Mouse (Mus musculus): ENCODE results near the gene Mta1.
A peak's percentile ranks its signal among the peaks of the same experiment; 100 is the strongest.

Gene Mta1

DNA sequence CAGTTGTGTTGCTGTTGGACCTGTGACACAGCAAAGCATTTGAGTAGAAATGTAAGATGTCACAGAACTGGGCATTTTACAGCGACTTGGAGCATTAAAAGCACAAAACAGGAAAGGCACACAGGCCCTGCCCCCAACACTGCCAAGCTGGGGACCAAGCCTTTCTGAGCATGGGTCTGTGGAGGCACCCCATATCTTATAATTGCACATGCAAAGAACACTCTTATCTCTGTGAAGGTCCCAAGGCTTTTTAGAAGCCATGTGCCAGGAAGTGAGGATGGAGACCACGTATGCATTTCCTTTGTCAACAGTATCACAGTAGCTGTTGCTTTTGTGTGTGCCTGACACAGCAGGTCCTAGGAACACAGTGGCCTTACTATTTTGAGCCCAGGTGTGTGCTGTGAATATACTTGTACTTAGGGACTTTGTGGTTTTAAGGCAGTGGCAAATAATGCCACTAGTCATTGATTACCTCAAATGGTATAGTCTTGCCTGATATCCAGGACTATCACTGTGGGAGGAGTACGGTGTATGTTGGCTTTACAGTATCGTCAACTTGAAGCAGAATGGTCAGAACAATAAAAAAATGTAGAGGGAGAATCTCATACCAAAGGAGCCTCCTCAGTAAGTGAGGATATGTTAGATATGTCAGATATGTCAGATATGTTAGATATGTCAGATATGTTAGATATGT is 9.5 kb downstream of the Mta1 start:
- TF ChIP-seq GATA4 (IDR thresholded peaks at IDR 0.05; ENCODE audit: insufficient replicate concordance, low read length), result 0 out of 2 replicates have a peak, but pooled peaks have one; percentile 27

DNA sequence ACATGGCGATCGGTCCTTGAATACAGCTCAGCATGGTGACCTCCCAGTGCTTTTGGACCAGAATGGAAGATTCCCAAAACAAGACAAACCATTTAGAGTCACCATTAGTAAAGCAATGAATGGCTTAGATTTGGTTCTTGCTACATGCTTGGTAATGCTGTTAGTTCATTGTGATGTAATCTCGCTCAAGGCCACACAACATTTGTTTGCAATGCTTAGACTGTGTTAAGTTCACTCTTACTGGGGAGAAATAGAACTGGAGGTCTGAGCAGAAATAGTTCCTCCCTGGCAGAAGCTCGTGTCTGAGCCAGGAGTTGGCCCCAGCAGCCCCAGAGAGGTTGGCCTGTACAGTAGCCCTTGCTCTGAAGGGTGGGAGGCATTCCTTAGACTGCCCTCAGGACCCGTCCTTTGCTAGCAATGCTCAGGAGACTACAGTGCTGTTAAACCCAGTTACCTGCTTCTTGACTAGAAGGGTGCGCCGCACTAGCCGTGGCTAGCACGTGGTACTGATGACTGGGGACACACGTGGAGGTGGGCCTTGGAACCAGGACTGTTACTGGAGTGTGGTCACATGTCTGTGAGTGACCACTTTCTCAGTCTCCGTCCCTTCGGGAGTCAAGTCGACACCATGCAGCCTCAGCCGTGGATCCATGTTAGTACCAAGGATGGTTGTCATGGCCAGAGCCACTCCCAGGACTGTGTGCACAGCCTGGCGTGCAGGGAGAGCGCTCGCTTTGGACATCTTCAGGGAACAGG is 10.6 kb downstream of the Mta1 start:
- no peak for TF ChIP-seq GATA4 (IDR thresholded peaks at IDR 0.05; ENCODE audit: insufficient replicate concordance, low read length)

DNA sequence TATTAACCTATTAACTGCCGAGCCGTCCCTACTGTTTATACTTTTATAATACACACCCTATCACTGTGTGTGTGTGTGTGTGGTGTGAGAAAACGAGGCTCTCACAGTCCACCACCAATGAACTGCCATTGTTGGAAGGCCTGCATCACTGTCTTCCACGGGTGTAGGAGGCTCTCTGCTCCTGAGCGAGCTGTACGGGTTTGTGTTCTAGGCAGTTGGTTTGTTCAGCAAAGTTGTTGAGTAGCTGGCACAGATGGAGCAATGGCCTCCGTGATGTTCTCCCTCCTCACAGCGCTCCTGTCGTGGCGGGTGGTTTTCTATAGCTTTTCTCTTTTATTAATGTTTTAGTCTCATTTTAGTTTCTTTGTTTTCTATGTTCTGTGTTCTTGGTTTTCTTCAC is 11.7 kb downstream of the Mta1 start:
- TF ChIP-seq GATA4 (IDR thresholded peaks at IDR 0.05; ENCODE audit: insufficient replicate concordance, low read length), result no peak

DNA sequence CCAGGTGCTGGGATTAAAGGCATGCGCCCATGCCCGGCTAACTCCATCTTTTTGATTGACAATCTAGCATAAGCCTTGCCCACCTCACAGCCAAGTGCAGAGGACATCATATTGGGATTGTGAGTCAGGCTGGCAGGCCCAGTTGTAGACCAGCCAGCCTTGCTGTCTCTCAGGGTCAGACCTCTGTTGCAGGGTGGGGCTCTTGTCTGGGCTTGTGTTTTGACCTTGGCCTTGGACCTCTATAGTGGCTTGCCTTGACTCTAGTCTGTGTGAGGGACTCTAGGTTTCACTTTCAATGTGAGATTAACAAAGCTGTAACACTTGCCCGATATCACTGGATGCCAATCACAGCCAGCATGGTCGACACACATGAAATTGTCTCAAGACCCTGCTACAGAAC is 16.1 kb downstream of the Mta1 start:
- TF ChIP-seq GATA4 (IDR thresholded peaks at IDR 0.05; ENCODE audit: insufficient replicate concordance, low read length), result no peak

DNA sequence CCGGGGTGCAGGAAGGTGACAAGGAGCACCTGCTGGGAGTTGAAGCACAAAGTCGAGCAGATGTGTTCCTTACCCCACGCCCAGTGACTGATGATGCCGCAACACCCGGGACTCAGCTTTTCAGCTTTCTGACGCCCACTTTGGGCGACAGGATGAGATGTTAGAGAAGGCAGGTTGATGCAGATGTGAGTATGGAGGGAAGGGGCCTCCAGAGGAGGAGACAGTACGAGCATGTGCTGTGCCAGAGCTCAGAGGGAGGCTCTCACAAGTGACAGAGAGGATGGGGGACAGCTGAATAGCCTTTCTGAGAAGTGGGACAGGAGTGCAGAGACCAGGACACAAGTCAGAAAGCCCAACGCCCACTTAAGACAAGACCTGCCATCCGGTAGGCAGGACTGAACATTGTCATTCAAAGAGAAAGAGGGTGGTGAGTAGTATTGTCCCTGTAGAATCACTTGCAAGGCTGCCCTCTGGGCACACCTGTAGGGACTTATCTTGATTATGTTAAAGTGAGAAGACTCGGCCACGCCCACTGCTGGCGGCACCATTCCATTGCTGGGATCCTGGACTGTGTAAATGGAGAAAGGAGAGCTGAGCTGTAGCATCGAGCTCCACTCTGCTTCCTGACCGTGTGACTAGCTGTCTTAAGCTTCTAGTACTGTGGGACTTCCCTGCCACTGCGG is 16.9 kb downstream of the Mta1 start:
- TF ChIP-seq GATA4 (IDR thresholded peaks at IDR 0.05; ENCODE audit: insufficient replicate concordance, low read length), result no peak

DNA sequence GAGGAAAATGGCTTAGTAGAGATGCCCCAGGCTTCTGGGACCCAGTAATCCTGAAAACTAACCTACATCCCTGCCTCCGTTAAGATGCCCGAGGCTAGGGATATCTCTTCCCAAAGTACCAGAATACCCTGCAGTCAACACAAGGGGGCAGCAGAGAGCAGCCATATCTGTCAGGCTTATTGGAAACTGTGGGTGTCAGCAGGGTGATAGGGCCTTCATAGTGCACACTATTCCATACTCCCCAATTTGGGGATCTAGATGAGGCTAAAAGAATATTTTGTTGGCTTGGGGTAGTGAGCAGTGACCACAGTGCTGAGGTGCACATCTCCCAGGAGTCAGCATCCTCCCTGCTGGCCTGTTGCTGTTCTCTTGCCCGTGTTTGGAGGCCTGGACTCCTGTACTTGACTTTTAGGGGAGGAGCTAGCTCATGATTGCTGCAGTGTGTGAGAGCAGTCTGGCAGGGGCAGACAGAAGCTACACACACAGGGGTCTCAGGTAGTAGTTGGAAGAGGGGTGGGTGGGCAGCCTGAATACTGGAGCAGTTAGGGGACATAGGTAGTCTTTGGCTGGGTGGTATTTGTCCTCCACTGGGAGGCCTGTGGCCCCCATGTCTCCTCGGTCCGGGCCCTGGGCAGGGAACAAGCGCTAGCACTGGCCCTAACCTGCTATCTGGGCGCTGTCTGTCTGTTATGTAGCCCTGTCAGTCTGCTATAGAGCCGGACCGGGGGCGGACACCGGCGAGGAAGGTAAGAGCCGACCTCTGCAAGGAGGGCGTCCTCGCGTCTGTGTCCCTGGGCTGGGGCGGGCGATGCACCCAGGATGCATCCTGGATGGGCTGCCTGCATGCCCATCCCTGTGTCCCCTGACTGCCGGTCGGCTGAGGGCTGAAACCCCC is 21.7 kb downstream of the Mta1 start:
- TF ChIP-seq GATA4 (IDR thresholded peaks at IDR 0.05; ENCODE audit: insufficient replicate concordance, low read length), result peak; percentile 33; the same call in 1 of the 2 replicates

DNA sequence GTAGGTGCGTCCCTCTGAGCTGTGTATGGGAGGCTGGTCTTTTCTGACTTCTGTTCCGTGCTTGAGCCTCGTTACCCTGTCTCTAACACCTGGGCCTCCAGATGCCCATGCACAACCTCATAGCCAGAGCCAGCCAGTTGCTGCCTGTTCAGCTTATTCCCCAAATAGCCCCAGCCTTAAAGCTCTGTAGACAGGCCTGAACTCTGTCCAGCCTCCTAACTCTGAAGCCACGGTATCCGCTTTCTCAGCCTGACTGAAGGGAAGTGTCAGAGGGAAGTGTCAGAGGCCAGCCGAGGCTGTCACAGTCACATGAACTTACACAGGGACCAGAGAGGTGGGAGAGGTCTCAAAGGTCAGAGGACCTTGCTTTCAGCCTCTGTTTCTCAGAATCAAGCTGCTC is 26.6 kb downstream of the Mta1 start:
- no peak for TF ChIP-seq GATA4 (IDR thresholded peaks at IDR 0.05; ENCODE audit: insufficient replicate concordance, low read length)

DNA sequence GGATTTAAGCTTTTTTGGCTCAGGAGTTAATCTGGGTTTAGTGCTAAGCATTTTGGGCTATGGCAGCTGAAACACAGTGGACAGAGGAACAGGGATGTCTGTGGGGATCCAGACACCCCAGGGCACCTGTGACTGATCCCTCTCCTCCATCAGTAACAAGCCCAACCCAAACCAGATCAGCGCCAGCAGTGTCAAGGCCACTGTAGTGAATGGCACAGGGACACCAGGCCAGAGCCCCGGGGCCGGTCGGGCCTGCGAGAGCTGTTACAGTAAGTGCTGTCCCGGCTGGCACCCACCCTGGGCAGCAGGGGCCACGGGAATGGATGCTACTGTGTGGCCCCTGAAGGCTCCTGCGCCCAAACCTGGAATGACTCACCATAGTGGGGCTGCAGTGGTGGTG is 32.7 kb downstream of the Mta1 start:
- TF ChIP-seq GATA4 (IDR thresholded peaks at IDR 0.05; ENCODE audit: insufficient replicate concordance, low read length), result no peak

DNA sequence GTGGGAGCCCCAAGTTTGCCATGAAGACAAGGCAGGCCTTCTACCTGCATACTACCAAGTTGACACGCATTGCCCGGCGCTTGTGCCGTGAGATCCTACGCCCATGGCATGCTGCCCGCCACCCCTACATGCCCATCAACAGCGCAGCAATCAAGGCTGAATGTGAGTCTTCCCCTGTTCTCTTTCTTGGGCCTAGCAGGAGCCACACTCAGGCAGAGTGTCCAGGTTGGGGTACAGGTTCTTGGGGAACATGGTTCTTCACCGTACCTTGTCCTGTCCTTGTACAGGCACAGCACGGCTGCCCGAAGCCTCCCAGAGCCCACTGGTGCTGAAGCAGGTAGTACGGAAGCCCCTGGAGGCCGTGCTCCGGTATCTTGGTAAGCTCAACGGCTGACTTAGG is 33.5 kb downstream of the Mta1 start:
- no peak for TF ChIP-seq GATA4 (IDR thresholded peaks at IDR 0.05; ENCODE audit: insufficient replicate concordance, low read length)

DNA sequence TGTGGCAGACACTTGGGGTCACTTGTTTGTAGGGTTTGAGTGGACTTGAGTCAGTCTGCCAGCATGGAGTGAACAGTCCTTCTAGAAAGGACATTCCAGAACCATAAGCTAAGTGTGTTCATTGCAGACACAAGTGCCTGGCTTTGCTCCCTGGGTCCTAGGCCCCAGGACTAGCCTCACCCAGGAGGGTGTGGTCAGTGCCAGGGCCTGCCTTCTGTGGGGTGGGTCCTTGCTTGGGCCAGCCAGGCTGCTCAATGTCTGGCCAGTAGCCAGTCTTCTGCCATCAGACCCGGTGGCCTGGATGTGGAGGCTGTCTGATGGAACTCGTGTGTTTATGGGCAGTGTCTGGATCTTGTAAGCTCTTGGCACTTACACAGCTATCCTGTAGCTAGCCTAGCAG is 34.5 kb downstream of the Mta1 start:
- no peak for TF ChIP-seq GATA4 (IDR thresholded peaks at IDR 0.05; ENCODE audit: insufficient replicate concordance, low read length)

DNA sequence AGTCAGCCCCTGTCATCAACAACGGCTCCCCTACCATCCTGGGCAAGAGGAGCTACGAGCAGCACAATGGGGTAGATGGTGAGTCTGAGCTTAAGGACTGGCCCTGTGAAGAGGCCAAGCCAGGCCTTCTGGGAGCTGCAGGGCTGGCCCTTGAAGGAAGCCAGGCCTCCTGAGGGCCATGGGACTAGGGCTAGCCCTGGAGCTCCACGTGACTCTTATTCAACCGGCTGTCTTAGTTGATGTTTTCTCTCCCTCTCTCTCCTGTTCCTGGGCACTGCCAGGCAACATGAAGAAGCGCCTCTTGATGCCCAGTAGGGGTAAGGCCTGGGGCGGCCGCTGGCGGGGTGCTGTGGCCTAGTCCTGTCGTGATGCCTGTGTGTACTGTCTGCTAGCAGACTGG is 35.2 kb downstream of the Mta1 start:
- no peak for TF ChIP-seq GATA4 (IDR thresholded peaks at IDR 0.05; ENCODE audit: insufficient replicate concordance, low read length)

DNA sequence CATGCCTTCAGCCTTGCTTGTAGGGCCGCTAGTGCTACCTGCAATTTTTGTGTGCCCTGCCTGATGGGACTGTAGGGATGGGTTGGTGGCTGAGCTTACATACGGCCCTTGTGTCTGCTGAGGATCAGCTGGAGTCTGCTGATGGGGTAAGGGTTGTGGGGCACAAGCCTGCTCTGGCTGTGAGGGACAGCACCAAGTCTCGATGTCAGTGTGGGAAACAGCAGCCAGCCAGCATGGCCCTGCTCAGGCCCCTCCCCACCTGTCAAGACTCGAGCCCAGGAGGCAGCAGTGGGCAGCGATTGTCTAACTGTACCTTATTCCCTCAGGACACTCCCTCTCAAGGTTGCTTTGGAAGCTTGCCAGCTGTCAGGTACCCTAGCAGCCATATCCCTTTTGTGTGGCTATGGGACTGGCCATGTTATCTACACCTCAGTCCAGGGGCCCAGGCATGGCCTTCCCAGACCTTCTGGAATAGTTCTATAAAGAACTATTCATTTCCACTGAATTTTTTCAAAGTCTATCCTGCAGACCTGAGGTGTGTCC is 35.9 kb downstream of the Mta1 start:
- no peak for TF ChIP-seq GATA4 (IDR thresholded peaks at IDR 0.05; ENCODE audit: insufficient replicate concordance, low read length)

DNA sequence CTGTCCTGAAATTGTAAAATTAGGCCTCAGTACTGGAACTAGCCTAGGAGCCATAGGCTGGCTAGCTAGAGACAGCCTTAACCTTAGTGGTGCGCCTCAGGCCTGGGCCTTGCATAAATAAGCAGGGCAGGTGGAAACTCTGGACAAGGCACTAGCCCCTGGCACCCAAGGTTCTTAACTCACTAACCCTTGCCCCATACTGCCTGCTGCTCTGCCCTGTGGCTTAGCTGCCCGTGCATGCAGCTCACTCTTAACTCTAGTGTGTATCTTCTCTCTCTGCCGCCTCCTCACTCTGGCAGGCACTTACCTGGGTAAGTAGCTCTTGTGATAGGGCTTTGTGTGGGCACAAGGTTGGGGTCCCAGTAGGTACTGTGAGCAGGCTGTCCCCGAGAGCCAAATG is 36.4 kb downstream of the Mta1 start:
- no peak for TF ChIP-seq GATA4 (IDR thresholded peaks at IDR 0.05; ENCODE audit: insufficient replicate concordance, low read length)

DNA sequence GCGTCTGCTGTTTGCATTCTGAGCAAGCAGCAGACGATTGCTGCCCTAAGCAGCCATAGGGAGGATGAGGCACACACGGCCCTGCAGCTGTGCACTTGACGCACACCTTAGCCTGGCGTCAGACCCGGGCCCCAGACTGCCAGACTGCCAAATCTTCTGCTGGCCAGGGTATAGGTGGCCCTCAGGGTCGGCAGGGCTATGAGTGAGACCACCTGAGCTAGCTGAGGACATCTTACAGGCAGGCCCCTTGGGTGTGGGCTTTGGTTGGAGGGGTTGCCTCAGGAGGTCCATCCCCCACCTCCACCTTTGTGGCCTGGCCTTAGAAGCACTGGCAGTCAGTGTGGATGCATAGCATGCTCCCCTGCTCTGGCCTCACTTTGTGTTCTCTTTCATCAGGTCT is 37.3 kb downstream of the Mta1 start:
- no peak for TF ChIP-seq GATA4 (IDR thresholded peaks at IDR 0.05; ENCODE audit: insufficient replicate concordance, low read length)

DNA sequence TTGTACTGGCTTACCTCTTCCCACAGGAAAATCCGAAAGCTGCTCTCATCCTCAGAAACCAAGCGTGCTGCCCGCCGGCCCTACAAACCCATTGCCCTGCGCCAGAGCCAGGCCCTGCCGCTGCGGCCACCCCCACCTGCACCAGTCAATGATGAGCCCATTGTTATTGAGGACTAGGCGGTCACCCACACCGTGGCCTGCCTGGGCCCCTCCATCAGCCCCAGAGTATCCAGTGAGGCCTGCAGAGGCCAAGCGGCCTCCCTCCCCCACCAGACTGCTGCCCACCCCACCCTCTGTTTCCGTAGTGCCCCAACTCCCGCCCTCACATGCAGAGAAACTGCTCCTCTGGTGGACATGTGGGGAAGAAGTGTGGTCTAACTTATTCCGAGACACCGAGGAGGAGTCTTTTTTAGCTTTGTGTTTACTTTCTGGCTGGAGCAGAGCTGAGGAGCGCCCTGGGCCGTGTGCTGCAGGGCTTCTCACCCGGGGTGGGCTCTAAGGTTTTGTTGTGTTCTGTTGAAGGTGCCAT is 38.5 kb downstream of the Mta1 start:
- TF ChIP-seq GATA4 (IDR thresholded peaks at IDR 0.05; ENCODE audit: insufficient replicate concordance, low read length), result no peak

All from liver, adult (tissue).